Mouse (Mus musculus) small intestine, adult 2 months (tissue): ENCODE measurements around the gene Fryl. TPM values are rescaled to one million over a fixed set of nuclear protein-coding genes. Genes with fewer than 3 reads are reported as not detected.

Source experiments
- H3K27ac ChIP-seq: fragments of 200-500 bp; 2 replicates; pipeline ENCODE4 v1.5.1; 2012; ENCODE audit warnings: low read depth, low read length, control low read depth, inconsistent platforms; ENCODE audit not compliant: insufficient read depth
- H3K27me3 ChIP-seq: fragments of 200-500 bp; 2 replicates; pipeline ENCODE4 v1.6.1; 2012; ENCODE audit warnings: mild to moderate bottlenecking, moderate library complexity, low read length, inconsistent platforms; ENCODE audit not compliant: control insufficient read depth, insufficient read depth
- H3K36me3 ChIP-seq: fragments of 200-500 bp; 2 replicates; pipeline ENCODE4 v1.6.1; 2012; ENCODE audit warnings: mild to moderate bottlenecking, low read length, control low read depth, inconsistent platforms; ENCODE audit not compliant: control insufficient read depth, insufficient read depth
- H3K4me1 ChIP-seq: fragments of 200-500 bp; 2 replicates; pipeline ENCODE4 v1.6.1; 2012; ENCODE audit warnings: low read length, inconsistent platforms, mixed read lengths; ENCODE audit not compliant: control insufficient read depth, insufficient read depth, insufficient read length
- H3K4me3 ChIP-seq: fragments of 200-500 bp; 2 replicates; pipeline ENCODE4 v1.5.1; 2012; ENCODE audit warnings: low read depth, mild to moderate bottlenecking, control low read depth, inconsistent platforms, low read length, moderate library complexity
- CTCF ChIP-seq: fragments of 200-500 bp; IDR thresholded peaks from 2 replicates; pipeline ENCODE4 v1.5.1; 2012; ENCODE audit warnings: low read depth, mild to moderate bottlenecking, control low read depth, inconsistent platforms, low read length, moderate library complexity, mixed read lengths; ENCODE audit not compliant: insufficient replicate concordance, insufficient read length; ENCODE audit errors: extremely low read depth
- POLR2A ChIP-seq: fragments of 200-500 bp; IDR thresholded peaks from 2 replicates; pipeline ENCODE4 v1.6.1; 2012; ENCODE audit warnings: low read depth, mild to moderate bottlenecking, control low read depth, inconsistent platforms, low read length, moderate library complexity
- WGBS: fragments of 180-500 bp; shearing (Covaris S2); methylation state at CpG from one replicate; pipeline ENCODE4 v1.1.7; 2018; 5-methylcytosine and 5-hydroxymethylcytosine counted together
- polyA plus RNA-seq: library from polyadenylated mRNA; depleted of rRNA; stranded (reverse); fragments of >200 nt; gene quantifications from 2 replicates; pipeline ENCODE4 v1.2.3, GENCODE M21; 2012

Fryl gene
- polyA plus RNA-seq, 1 experiment: 104 TPM

GRCm38 (mm10) chr5:73089158-73089557 is 167.3 kb downstream of the Fryl start:
- Histone ChIP-seq H3K27ac (no peak overlapping the region), H3K36me3 (peaks cover 72% of the 10 kb centered on the region), H3K27me3 (no peaks in the 10 kb centered on the region), H3K4me3 (no peak overlapping the region), H3K4me1 (no peaks in the 10 kb centered on the region)
- no peak for TF ChIP-seq POLR2A
- WGBS: 94% methylated on average over 17 of the region's 17 CpGs

- WGBS: 91% methylated on average over 5 of the region's 5 CpGs
- TF ChIP-seq CTCF: no peak
- no peak for TF ChIP-seq POLR2A
- Histone ChIP-seq H3K4me1 (no peaks in the 10 kb centered on the region), H3K27me3 (no peaks in the 10 kb centered on the region), H3K27ac (no peak overlapping the region), H3K4me3 (no peak overlapping the region), H3K36me3 (peaks cover 70% of the 10 kb centered on the region)
Observed at GRCm38 (mm10) chr5:73081496-73081895, 174.9 kb downstream of the Fryl start.

- Histone ChIP-seq H3K27ac (no peak overlapping the region), H3K36me3 (peaks cover 71% of the 10 kb centered on the region), H3K27me3 (no peaks in the 10 kb centered on the region), H3K4me1 (no peaks in the 10 kb centered on the region), H3K4me3 (no peak overlapping the region)
- 92% methylated on average over 5 of the region's 5 CpGs for WGBS
- TF ChIP-seq CTCF (no peak), POLR2A (no peak)
Observed at GRCm38 (mm10) chr5:73079801-73080200, 176.6 kb downstream of the Fryl start.

- peak; percentile 80 for TF ChIP-seq CTCF
- TF ChIP-seq POLR2A: no peak
- Histone ChIP-seq H3K4me1 (no peaks in the 10 kb centered on the region), H3K27me3 (no peaks in the 10 kb centered on the region), H3K36me3 (peaks cover 69% of the 10 kb centered on the region), H3K27ac (no peak overlapping the region), H3K4me3 (no peak overlapping the region)
- 40% methylated on average over 15 of the region's 15 CpGs for WGBS
Observed at GRCm38 (mm10) chr5:73071319-73071718, 185.1 kb downstream of the Fryl start.

GRCm38 (mm10) chr5:73066946-73067345 is 189.5 kb downstream of the Fryl start:
- Histone ChIP-seq H3K4me3 (no peak overlapping the region), H3K36me3 (peaks cover 73% of the 10 kb centered on the region), H3K27ac (no peak overlapping the region), H3K4me1 (no peaks in the 10 kb centered on the region), H3K27me3 (no peaks in the 10 kb centered on the region)
- TF ChIP-seq POLR2A: no peak
- no peak for TF ChIP-seq CTCF
- WGBS: 40% methylated on average over 6 of the region's 6 CpGs

- peaks cover 73% of the 10 kb centered on the region for H3K36me3 ChIP-seq
- no peak overlapping the region for H3K27ac ChIP-seq
- 85% methylated on average over 13 of the region's 13 CpGs for WGBS
- TF ChIP-seq CTCF: no peak
- TF ChIP-seq POLR2A: no peak
- H3K4me1 ChIP-seq: no peaks in the 10 kb centered on the region
- no peak overlapping the region for H3K4me3 ChIP-seq
- H3K27me3 ChIP-seq: no peaks in the 10 kb centered on the region
Observed at GRCm38 (mm10) chr5:73063768-73064669, 192.4 kb downstream of the Fryl start.

GRCm38 (mm10) chr5:73061506-73062155 is 194.8 kb downstream of the Fryl start:
- Histone ChIP-seq H3K36me3 (peaks cover 69% of the 10 kb centered on the region), H3K27me3 (no peaks in the 10 kb centered on the region), H3K27ac (no peak overlapping the region), H3K4me1 (no peaks in the 10 kb centered on the region), H3K4me3 (no peak overlapping the region)
- TF ChIP-seq CTCF: no peak
- TF ChIP-seq POLR2A: no peak
- 88% methylated on average over 11 of the region's 11 CpGs for WGBS
